Mouse (Mus musculus) hindbrain, embryonic 16.5 days (tissue): Measurements from ENCODE around the gene Pbx1. TPM values are rescaled to one million over a fixed set of nuclear protein-coding genes. Genes with fewer than 3 reads are reported as not detected.

Experiments used
- ATAC-seq: fragments of 200-750 bp; cut with Nextera tagmentation; 2 replicates; pipeline ENCODE4 v1.8.0; 2017; ENCODE audit warnings: moderate TSS enrichment, moderate library complexity
- H3K27ac ChIP-seq: fragments of 300-500 bp; sonication (generic); 2 replicates; pipeline ENCODE4 v1.5.1; 2014; ENCODE audit warnings: low read depth, mild to moderate bottlenecking, control low read depth, low read length, moderate library complexity
- H3K27me3 ChIP-seq: fragments of 300-500 bp; sonication (generic); replicated peaks from 2 replicates; pipeline ENCODE4 v1.6.1; 2014; ENCODE audit warnings: low read length; ENCODE audit not compliant: control insufficient read depth, insufficient read depth
- H3K36me3 ChIP-seq: fragments of 300-500 bp; sonication (generic); 2 replicates; pipeline ENCODE4 v1.6.1; 2014; ENCODE audit warnings: mild to moderate bottlenecking, low read length, moderate library complexity, mixed read lengths; ENCODE audit not compliant: control insufficient read depth, insufficient read depth
- H3K4me1 ChIP-seq: fragments of 300-500 bp; sonication (generic); 2 replicates; pipeline ENCODE4 v1.6.1; 2014; ENCODE audit warnings: low read depth, low read length; ENCODE audit not compliant: control insufficient read depth, insufficient read depth
- H3K4me2 ChIP-seq: fragments of 300-500 bp; sonication (generic); 2 replicates; pipeline ENCODE4 v1.6.1; 2014; ENCODE audit warnings: mild to moderate bottlenecking, low read length, control low read depth, moderate library complexity
- H3K4me3 ChIP-seq: fragments of 300-500 bp; sonication (generic); 2 replicates; pipeline ENCODE4 v1.5.1; 2014; ENCODE audit warnings: mild to moderate bottlenecking, low read length, control low read depth, moderate library complexity
- H3K9ac ChIP-seq: fragments of 300-500 bp; sonication (generic); 2 replicates; pipeline ENCODE4 v1.6.1; 2014; ENCODE audit warnings: low read depth, mild to moderate bottlenecking, control low read depth, low read length, moderate library complexity
- H3K9me3 ChIP-seq: fragments of 300-500 bp; sonication (generic); 2 replicates; pipeline ENCODE4 v1.6.1; 2014; ENCODE audit warnings: mild to moderate bottlenecking, low read length, moderate library complexity; ENCODE audit not compliant: control insufficient read depth
- WGBS: fragments of 180-500 bp; shearing (Covaris S2); extraction: QIAGEN DNeasy Blood & Tissue Kit; methylation state at CpG from one replicate; pipeline ENCODE4 v1.1.7; 2014; 5-methylcytosine and 5-hydroxymethylcytosine counted together
- polyA plus RNA-seq: library from polyadenylated mRNA; unstranded; fragments of >200 nt; fragmentation: Nextera tagmentation; extraction: Ambion mirVana; gene quantifications from 2 replicates; pipeline ENCODE4 v1.2.1, GENCODE M21; 2015

Pbx1 gene
- polyA plus RNA-seq, 1 experiment from 2014 or later = 36.0 TPM

DNA sequence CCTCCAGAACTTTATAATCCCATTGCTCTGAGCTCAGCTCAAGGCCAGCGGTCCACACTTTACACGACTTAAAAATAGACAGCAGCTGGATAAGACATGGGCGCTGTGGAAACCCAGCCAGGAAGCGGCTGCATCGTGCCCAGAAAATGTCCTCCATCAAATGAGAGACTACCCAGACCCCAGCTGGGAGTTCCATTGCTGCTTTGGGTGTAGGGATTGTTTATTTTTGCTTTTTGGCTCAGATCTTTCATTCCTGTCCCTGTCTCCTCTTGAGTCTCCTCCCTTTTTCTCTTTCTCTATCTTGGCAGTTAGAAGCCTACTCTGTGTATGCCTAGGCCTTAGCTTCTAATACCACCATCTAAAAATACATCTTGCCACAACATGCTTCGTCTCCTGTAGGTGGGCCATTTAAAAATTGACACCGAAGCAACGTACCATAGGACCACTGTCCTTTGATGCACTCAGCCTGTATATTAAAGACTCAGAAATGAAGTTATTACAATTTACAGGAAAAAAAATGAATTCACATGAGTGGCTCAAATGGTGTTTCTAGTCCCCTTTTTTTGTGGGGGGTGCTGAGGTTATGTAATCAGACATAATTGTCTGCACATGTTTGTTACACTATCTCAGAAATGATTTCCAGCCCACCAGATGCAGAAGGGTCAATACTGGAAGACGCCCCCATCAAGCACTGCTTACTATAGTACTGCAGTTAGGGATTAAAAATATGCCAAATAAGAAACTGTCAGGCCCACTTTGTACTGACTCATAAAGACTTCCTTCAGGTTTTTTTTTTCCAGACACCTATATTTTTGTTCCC lies 251.2 kb downstream of the Pbx1 start:
- H3K27me3 ChIP-seq = no peaks in the 10 kb centered on the region
- H3K4me3 ChIP-seq = no peak overlapping the region
- no peaks in the 10 kb centered on the region for H3K9me3 ChIP-seq
- 77% methylated on average over 9 of the region's 9 CpGs for WGBS
- no peaks in the 10 kb centered on the region for H3K4me1 ChIP-seq
- no peak overlapping the region for H3K4me2 ChIP-seq
- peak overlapping the region; percentile 23; the same call in 1 of the 2 replicates for H3K27ac ChIP-seq
- H3K9ac ChIP-seq = no peak overlapping the region
- peaks cover 14% of the 10 kb centered on the region for H3K36me3 ChIP-seq
- ATAC-seq = peak; percentile 37; the same call in 1 of the 2 replicates

DNA sequence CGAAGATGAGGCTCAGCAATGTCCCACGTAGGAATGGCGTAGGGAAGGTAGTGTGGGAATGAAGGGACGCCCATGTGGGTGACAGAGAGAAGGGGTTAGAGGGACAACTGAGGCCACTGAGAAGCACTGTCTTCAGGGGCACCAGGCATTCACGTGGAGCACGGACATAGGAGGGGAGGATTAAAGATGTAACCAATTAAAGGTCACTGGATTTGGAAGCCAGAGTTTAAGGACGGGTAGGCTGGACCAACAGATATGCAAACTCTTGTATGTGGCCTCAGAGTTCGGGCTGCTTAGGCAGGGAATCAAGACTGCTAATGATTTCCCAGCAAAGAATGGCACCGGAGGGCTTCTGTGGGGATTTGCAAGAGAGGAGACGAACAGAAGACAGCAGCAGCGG lies 252.4 kb downstream of the Pbx1 start:
- ATAC-seq = no peak

DNA sequence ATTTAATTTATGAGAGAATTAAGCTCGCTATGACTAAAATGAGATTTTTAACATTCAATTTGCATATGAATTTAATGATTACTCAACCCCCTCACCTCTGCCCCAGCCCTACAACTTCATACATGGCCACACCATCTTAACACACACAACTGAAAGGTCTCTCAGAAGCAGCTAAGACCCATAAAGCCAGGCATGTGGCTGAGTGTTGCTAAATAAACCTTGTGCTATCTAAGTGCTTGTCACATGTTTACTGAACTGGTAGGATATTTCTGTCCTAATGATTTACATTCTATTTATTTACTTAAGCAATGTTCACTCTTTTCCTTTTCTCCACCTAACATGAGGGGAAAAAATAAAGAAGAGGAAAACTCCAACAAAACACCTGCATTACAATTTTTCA lies 253.5 kb downstream of the Pbx1 start:
- peaks cover 14% of the 10 kb centered on the region for H3K36me3 ChIP-seq
- WGBS = 90% methylated on average over 1 of the region's 1 CpGs
- H3K27me3 ChIP-seq = no peaks in the 10 kb centered on the region

More for the DNA sequence above, 252.4 kb downstream of the Pbx1 start:
- 89% methylated on average over 11 of the region's 11 CpGs for WGBS
- H3K27ac ChIP-seq = no peak overlapping the region
- no peak overlapping the region for H3K4me3 ChIP-seq
- H3K9me3 ChIP-seq = no peaks in the 10 kb centered on the region
- no peak overlapping the region for H3K9ac ChIP-seq
- H3K4me1 ChIP-seq = no peaks in the 10 kb centered on the region
- H3K36me3 ChIP-seq = peaks cover 14% of the 10 kb centered on the region
- no peak overlapping the region for H3K4me2 ChIP-seq
- no peaks in the 10 kb centered on the region for H3K27me3 ChIP-seq

DNA sequence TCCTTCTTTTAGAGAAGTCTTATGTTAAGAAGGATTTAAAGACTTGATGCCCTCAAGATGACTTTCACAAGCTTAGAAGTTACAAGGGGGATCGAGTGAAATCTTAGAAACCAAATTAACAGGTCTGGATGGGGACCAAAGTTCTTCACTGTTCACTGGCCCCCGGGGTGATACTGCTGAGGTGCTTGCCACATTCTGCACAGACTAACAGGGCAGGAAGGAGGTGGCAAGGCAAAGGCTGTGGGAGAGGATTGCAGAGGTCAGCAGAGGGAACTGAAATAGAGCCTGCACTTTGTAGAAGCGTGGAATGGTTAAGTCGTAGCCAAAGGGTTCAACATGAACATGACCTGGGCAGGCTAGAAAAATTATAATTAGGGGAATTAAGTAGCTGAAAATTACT lies 256.5 kb downstream of the Pbx1 start:
- no peak for ATAC-seq

More for the DNA sequence above, 253.5 kb downstream of the Pbx1 start:
- H3K9ac ChIP-seq = no peak overlapping the region
- ATAC-seq = no peak
- no peaks in the 10 kb centered on the region for H3K4me1 ChIP-seq
- H3K9me3 ChIP-seq = no peaks in the 10 kb centered on the region
- no peak overlapping the region for H3K4me3 ChIP-seq
- no peak overlapping the region for H3K27ac ChIP-seq
- no peak overlapping the region for H3K4me2 ChIP-seq

DNA sequence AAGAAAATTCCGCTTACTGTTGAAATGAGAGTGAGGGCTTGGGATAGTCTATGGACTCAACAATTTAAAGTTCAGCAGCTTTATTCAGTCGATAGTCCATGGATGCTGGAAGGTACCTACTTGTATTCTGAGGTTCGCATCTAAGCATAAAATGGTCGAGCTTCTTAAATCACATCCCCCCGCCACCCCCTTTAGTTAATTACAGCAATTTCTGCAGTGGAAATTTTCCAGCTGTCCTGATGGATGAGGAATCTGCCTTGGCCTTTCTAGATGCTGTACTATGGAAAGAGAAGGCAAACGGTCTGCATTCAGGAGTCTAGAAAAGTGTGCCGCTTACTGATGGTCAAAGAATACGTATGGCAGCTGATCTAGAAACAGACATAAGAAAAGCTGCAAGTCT lies 262.3 kb downstream of the Pbx1 start:
- ATAC-seq = no peak
- Histone ChIP-seq H3K9ac (no peak overlapping the region), H3K4me2 (no peak overlapping the region), H3K27me3 (no peaks in the 10 kb centered on the region), H3K9me3 (no peaks in the 10 kb centered on the region), H3K4me1 (peaks cover 3% of the 10 kb centered on the region), H3K36me3 (no peaks in the 10 kb centered on the region), H3K27ac (no peak overlapping the region), H3K4me3 (no peak overlapping the region)
- 81% methylated on average over 8 of the region's 8 CpGs for WGBS

More for the DNA sequence above, 256.5 kb downstream of the Pbx1 start:
- Histone ChIP-seq H3K27me3 (no peaks in the 10 kb centered on the region), H3K27ac (no peak overlapping the region), H3K4me1 (no peaks in the 10 kb centered on the region), H3K36me3 (no peaks in the 10 kb centered on the region), H3K4me3 (no peak overlapping the region), H3K4me2 (no peak overlapping the region), H3K9me3 (no peaks in the 10 kb centered on the region), H3K9ac (no peak overlapping the region)
- WGBS = 87% methylated on average over 4 of the region's 4 CpGs

DNA sequence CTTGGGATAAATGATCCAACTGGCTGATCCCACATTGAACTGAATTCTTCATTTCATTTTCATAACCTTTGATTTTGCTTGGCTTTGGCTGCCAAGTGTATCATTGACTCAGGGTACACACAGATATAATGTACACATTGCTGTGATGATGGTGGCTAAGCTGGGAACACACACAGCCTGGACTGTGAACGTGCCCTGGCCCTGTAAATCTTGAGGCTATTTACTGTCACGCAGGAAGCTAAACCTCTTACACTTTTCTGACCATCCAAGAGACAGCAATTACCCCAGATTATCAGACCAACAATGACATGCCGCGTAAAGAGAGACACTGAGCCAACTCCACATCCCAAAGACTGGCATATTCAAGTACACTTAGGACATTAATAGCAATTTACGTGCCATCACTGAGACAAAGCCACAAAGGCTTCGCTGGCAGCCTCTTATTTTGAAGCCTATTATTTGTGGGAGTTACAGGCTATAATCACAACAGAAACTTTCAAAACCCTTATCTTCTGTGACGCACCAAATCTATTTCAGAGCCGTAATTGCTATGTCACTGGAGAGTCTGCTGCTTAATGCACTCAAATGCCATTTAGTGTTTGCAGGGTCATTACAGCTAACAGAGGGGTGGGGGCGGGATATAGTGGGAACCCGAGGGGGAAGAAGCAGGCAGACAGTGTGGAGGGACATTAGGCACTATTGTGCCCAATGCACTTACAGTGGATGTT lies 262.9 kb downstream of the Pbx1 start:
- H3K9ac ChIP-seq = no peak overlapping the region
- no peak overlapping the region for H3K4me3 ChIP-seq
- no peaks in the 10 kb centered on the region for H3K27me3 ChIP-seq
- no peaks in the 10 kb centered on the region for H3K9me3 ChIP-seq
- H3K4me1 ChIP-seq = peaks cover 9% of the 10 kb centered on the region
- no peaks in the 10 kb centered on the region for H3K36me3 ChIP-seq
- H3K4me2 ChIP-seq = no peak overlapping the region
- peak; percentile 52; the same call in 1 of the 2 replicates for ATAC-seq
- 57% methylated on average over 10 of the region's 10 CpGs for WGBS
- no peak overlapping the region for H3K27ac ChIP-seq

DNA sequence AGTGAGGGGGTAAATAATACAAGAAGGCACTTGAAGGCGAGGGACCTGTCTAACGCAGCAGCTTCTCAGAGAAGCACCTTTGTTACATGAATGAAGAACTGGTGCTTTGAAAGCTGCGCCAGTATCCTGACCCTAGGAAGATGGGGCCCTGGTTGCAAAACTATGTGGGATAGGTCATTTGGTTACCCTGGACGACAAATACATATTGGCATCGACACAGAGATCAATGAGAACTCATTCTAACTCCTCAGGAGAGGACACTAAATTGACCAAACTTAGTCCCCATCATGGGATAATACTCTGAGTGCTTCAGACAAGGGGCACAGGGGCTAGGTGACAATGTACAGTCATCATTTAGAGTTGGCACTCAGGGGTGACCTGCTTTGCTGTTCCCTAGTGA lies 264.3 kb downstream of the Pbx1 start:
- 91% methylated on average over 5 of the region's 5 CpGs for WGBS
- ATAC-seq = no peak
- H3K4me3 ChIP-seq = no peak overlapping the region
- no peak overlapping the region for H3K4me2 ChIP-seq
- no peaks in the 10 kb centered on the region for H3K36me3 ChIP-seq
- H3K27me3 ChIP-seq = no peaks in the 10 kb centered on the region
- H3K4me1 ChIP-seq = peaks cover 20% of the 10 kb centered on the region
- no peak overlapping the region for H3K9ac ChIP-seq
- no peaks in the 10 kb centered on the region for H3K9me3 ChIP-seq
- H3K27ac ChIP-seq = no peak overlapping the region

DNA sequence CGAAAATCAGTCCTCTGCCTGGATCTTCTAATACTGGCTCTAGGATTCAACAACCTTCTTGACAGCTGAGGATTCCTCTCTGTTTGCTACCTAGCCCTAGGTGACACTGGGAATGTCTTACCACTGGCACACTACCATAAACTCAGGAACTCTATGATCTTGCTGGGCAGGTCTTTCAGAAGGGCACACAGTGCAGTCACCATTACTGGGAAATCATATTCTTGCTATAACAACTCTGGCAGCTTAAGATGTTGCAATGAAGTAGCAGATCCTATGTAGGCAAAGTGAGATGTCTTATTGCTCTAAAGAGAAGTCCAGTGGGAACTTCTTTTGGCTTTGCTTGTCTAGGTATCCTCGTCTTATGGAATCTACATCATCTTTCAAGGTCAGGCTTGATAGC lies 265.2 kb downstream of the Pbx1 start:
- H3K4me1 ChIP-seq = peaks cover 20% of the 10 kb centered on the region
- no peak for ATAC-seq
- 92% methylated on average over 2 of the region's 2 CpGs for WGBS
- no peaks in the 10 kb centered on the region for H3K36me3 ChIP-seq
- no peaks in the 10 kb centered on the region for H3K9me3 ChIP-seq
- no peak overlapping the region for H3K27ac ChIP-seq
- H3K4me3 ChIP-seq = no peak overlapping the region
- H3K9ac ChIP-seq = no peak overlapping the region
- no peaks in the 10 kb centered on the region for H3K27me3 ChIP-seq
- no peak overlapping the region for H3K4me2 ChIP-seq

DNA sequence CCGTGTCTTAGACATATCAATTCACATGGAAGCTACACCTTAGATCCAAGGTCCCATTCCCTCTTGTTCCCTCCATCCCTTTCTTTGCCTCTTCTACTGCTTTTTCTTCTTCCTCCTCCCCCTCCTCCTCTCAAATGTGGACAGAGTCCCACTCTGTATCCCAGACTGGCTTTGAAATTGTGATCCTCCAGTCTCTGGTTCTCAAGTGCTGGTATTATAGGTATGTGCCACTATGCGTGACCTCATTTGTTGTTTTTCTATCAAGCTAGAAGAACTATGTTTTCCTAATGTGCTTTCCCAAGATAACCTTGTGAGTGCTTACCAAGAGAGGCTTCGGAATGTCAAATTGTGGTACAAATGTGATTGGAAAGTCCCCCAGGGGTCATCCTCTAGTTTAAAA lies 267.1 kb downstream of the Pbx1 start:
- H3K36me3 ChIP-seq = no peaks in the 10 kb centered on the region
- no peak for ATAC-seq
- no peak overlapping the region for H3K4me3 ChIP-seq
- no peaks in the 10 kb centered on the region for H3K9me3 ChIP-seq
- H3K4me2 ChIP-seq = no peak overlapping the region
- peaks cover 20% of the 10 kb centered on the region for H3K4me1 ChIP-seq
- no peaks in the 10 kb centered on the region for H3K27me3 ChIP-seq
- H3K9ac ChIP-seq = no peak overlapping the region
- 77% methylated on average over 3 of the region's 3 CpGs for WGBS
- peak overlapping the region; percentile 17; the same call in 1 of the 2 replicates for H3K27ac ChIP-seq
